Mouse (Mus musculus) monocyte, adult 5-6 weeks (primary cell): Measurements from ENCODE around the gene Polr3b. TPM values are rescaled to one million over a fixed set of nuclear protein-coding genes. Genes with fewer than 3 reads are reported as not detected.

Experiments
- ATAC-seq: fragments of 153-309, 156-312 bp; replicated peaks from 2 replicates; pipeline ENCODE4 v1.8.0; 2017; ENCODE audit warnings: mild to moderate bottlenecking; ENCODE audit not compliant: low TSS enrichment, insufficient number of reproducible peaks, severe bottlenecking, poor library complexity, low FRiP score
- total RNA-seq: library from RNA; stranded (forward); fragments of 200-1000, 200-491, 200-594 nt; gene quantifications from 3 replicates; pipeline ENCODE4 v1.2.3, GENCODE M21; 2017

Polr3b gene
- total RNA-seq: 19.0 to 55.1 TPM (median 25.8 TPM) in 3 replicates

- peak; percentile 95 for ATAC-seq
These were observed at the start of gene Polr3b for GRCm38 (mm10) chr10:84621826-84622790. Gene Polr3b (plus strand): TSS chr10:84622292.

GRCm38 (mm10) chr10:84573671-84574420, 48.2 kb upstream of the Polr3b start:
- no peak for ATAC-seq

- peak; percentile 64 for ATAC-seq
These were observed 46.1 kb upstream of the Polr3b start for GRCm38 (mm10) chr10:84576029-84576394.

- peak; percentile 87 for ATAC-seq
These were observed 45.6 kb upstream of the Polr3b start, which contains the start of gene Tcp11l2 for GRCm38 (mm10) chr10:84576395-84577070. Gene Tcp11l2 (plus strand): TSS chr10:84576626.

GRCm38 (mm10) chr10:84577071-84577727, 44.9 kb upstream of the Polr3b start:
- ATAC-seq: peak; percentile 63

- no peak for ATAC-seq
These were observed 43.4 kb upstream of the Polr3b start for GRCm38 (mm10) chr10:84578738-84579137.

GRCm38 (mm10) chr10:84579527-84579926, 42.6 kb upstream of the Polr3b start:
- no peak for ATAC-seq

GRCm38 (mm10) chr10:84581191-84581590, 40.9 kb upstream of the Polr3b start:
- ATAC-seq: no peak

- ATAC-seq: no peak
These were observed 39.9 kb upstream of the Polr3b start for GRCm38 (mm10) chr10:84582236-84582635.

- 0 out of 2 replicates have a peak, but pooled peaks have one; percentile 29 for ATAC-seq
These were observed 37.4 kb upstream of the Polr3b start for GRCm38 (mm10) chr10:84584451-84585293.

GRCm38 (mm10) chr10:84585294-84585650, 36.8 kb upstream of the Polr3b start:
- no peak for ATAC-seq

- ATAC-seq: no peak
These were observed 31.1 kb upstream of the Polr3b start for GRCm38 (mm10) chr10:84590956-84591355.

- ATAC-seq: no peak
These were observed 30.4 kb upstream of the Polr3b start for GRCm38 (mm10) chr10:84591640-84592148.

GRCm38 (mm10) chr10:84592745-84593144, 29.3 kb upstream of the Polr3b start:
- no peak for ATAC-seq

GRCm38 (mm10) chr10:84597127-84597785, 24.8 kb upstream of the Polr3b start:
- no peak for ATAC-seq

GRCm38 (mm10) chr10:84598172-84598571, 23.9 kb upstream of the Polr3b start:
- ATAC-seq: no peak

- ATAC-seq: no peak
These were observed 22.0 kb upstream of the Polr3b start for GRCm38 (mm10) chr10:84600136-84600535.
